ENCODE assay signal across 29 mouse cellular contexts in genomic region chr5:144317426-144317825, GRCm38 (mm10). TPM values are rescaled to one million over a fixed set of nuclear protein-coding genes. Genes with fewer than 3 reads are reported as not detected.
DNase-seq lines count a peak whose midpoint lies in the region; ATAC-seq lines count a peak whose summit lies in the region.
"Had no signal": no experiment of that assay in that cellular context is flagged by ENCODE, and none has a peak within 500 bp of the region (broad histone marks: within the 10 kb centered on the region; RNA-seq: fewer than 3 reads in every experiment).

No protein-coding gene starts in this region.

- no peaks in the 10 kb centered on the region for H3K9me3 ChIP-seq in limb, embryonic 13.5 days
- H3K9me3 ChIP-seq in limb, embryonic 10.5 days (replicated peaks): no peaks in the 10 kb centered on the region
- H3K9me3 ChIP-seq in intestine, embryonic 14.5 days (ENCODE audit: control insufficient read depth, low read length): no peaks in the 10 kb centered on the region
- no peaks in the 10 kb centered on the region for H3K9me3 ChIP-seq in limb, embryonic 15.5 days
- H3K9me3 ChIP-seq in stomach, embryonic 14.5 days (ENCODE audit: control insufficient read depth, low read depth, low read length): no peaks in the 10 kb centered on the region
- H3K9me3 ChIP-seq: embryonic facial prominence, embryonic 12.5 days; forebrain, embryonic 13.5 days; heart, embryonic 13.5 days; limb, embryonic 12.5 days; liver, embryonic 13.5 days; midbrain, embryonic 10.5 days; neural tube, embryonic 15.5 days had no signal

- no peak for DNase-seq in limb, embryonic 10.5 days (ENCODE audit: low spot score)
- DNase-seq in intestine, embryonic 14.5 days (ENCODE audit: low spot score): no peak
- DNase-seq in thymus, postnatal 14 days: no peak
- DNase-seq in cerebellum, adult 9-11 months: no peak
- DNase-seq in adrenal gland, postnatal 14 days: no peak
- DNase-seq: adrenal gland, postnatal 25 days; cerebellum, adult 11 months; cerebellum, postnatal 10 days; heart, adult 11 months; heart, postnatal 14 days; kidney, adult 9 months; kidney, postnatal 25 days; layer of hippocampus, postnatal 36 days; liver, embryonic 13.5 days; right cerebral cortex, adult 18-20 months; right cerebral cortex, postnatal 4 days; thymus, postnatal 25 days had no signal

- WGBS in limb, embryonic 13.5 days: 76% methylated on average over 8 of the region's 8 CpGs
- WGBS in limb, embryonic 10.5 days: 86% methylated on average over 8 of the region's 8 CpGs
- 71% methylated on average over 8 of the region's 8 CpGs for WGBS in intestine, embryonic 14.5 days
- WGBS in limb, embryonic 15.5 days: 69% methylated on average over 8 of the region's 8 CpGs
- 77% methylated on average over 8 of the region's 8 CpGs for WGBS in stomach, embryonic 14.5 days

- peaks cover 26% of the 10 kb centered on the region for H3K4me1 ChIP-seq in limb, embryonic 13.5 days
- peaks cover 40% of the 10 kb centered on the region for H3K4me1 ChIP-seq in limb, embryonic 10.5 days
- peaks cover 4% of the 10 kb centered on the region; the same call in 1 of the 2 replicates for H3K4me1 ChIP-seq in intestine, embryonic 14.5 days (replicated peaks; ENCODE audit: control insufficient read depth, insufficient read depth, low read length)
- peaks cover 17% of the 10 kb centered on the region for H3K4me1 ChIP-seq in limb, embryonic 15.5 days
- peaks cover 5% of the 10 kb centered on the region; the same call in 1 of the 2 replicates for H3K4me1 ChIP-seq in stomach, embryonic 14.5 days (ENCODE audit: control insufficient read depth, insufficient read depth, low read length)

- no peaks in the 10 kb centered on the region for H3K36me3 ChIP-seq in limb, embryonic 13.5 days
- H3K36me3 ChIP-seq in limb, embryonic 10.5 days: no peaks in the 10 kb centered on the region
- no peaks in the 10 kb centered on the region for H3K36me3 ChIP-seq in intestine, embryonic 14.5 days (ENCODE audit: control insufficient read depth, insufficient read depth, low read length)
- no peaks in the 10 kb centered on the region for H3K36me3 ChIP-seq in limb, embryonic 15.5 days
- H3K36me3 ChIP-seq in stomach, embryonic 14.5 days (ENCODE audit: control insufficient read depth, insufficient read depth, low read length): no peaks in the 10 kb centered on the region
- H3K36me3 ChIP-seq: embryonic facial prominence, embryonic 12.5 days; limb, embryonic 12.5 days; liver, embryonic 13.5 days; midbrain, embryonic 10.5 days; neural tube, embryonic 15.5 days had no signal

- H3K27ac ChIP-seq in limb, embryonic 13.5 days: peak overlapping the region; percentile 28; the same call in 1 of the 2 replicates
- H3K27ac ChIP-seq in limb, embryonic 10.5 days: no peak overlapping the region
- H3K27ac ChIP-seq in intestine, embryonic 14.5 days (ENCODE audit: low read depth): peak overlapping the region; percentile 52
- peak overlapping the region; percentile 51; the same call in 1 of the 2 replicates for H3K27ac ChIP-seq in limb, embryonic 15.5 days
- H3K27ac ChIP-seq in stomach, embryonic 14.5 days (ENCODE audit: low read length): peak overlapping the region; percentile 82; the same call in 1 of the 2 replicates
- H3K27ac ChIP-seq: embryonic facial prominence, embryonic 12.5 days; forebrain, embryonic 13.5 days; heart, embryonic 13.5 days; liver, embryonic 13.5 days; midbrain, embryonic 10.5 days; neural tube, embryonic 15.5 days had no signal

- H3K4me2 ChIP-seq in limb, embryonic 13.5 days (replicated peaks): no peak overlapping the region
- 0 out of 2 replicates have a peak overlapping the region, but pooled peaks have one; percentile 4 for H3K4me2 ChIP-seq in intestine, embryonic 14.5 days (ENCODE audit: low read length)
- no peak overlapping the region for H3K4me2 ChIP-seq in limb, embryonic 15.5 days
- H3K4me2 ChIP-seq in stomach, embryonic 14.5 days (replicated peaks; ENCODE audit: low read depth, low read length): no peak overlapping the region
- H3K4me2 ChIP-seq: embryonic facial prominence, embryonic 12.5 days; forebrain, embryonic 13.5 days; heart, embryonic 13.5 days; limb, embryonic 12.5 days; liver, embryonic 13.5 days; neural tube, embryonic 15.5 days had no signal

- no peaks in the 10 kb centered on the region for H3K27me3 ChIP-seq in limb, embryonic 13.5 days
- no peaks in the 10 kb centered on the region for H3K27me3 ChIP-seq in limb, embryonic 10.5 days (ENCODE audit: low read depth, poor library complexity, severe bottlenecking)
- no peaks in the 10 kb centered on the region for H3K27me3 ChIP-seq in intestine, embryonic 14.5 days (replicated peaks; ENCODE audit: control insufficient read depth, insufficient read depth, low read length)
- no peaks in the 10 kb centered on the region for H3K27me3 ChIP-seq in limb, embryonic 15.5 days
- no peaks in the 10 kb centered on the region for H3K27me3 ChIP-seq in stomach, embryonic 14.5 days (ENCODE audit: control insufficient read depth, insufficient read depth, low read length)
- H3K27me3 ChIP-seq: embryonic facial prominence, embryonic 12.5 days; forebrain, embryonic 13.5 days; heart, embryonic 13.5 days; limb, embryonic 12.5 days; liver, embryonic 13.5 days; neural tube, embryonic 15.5 days had no signal

- H3K4me3 ChIP-seq in limb, embryonic 13.5 days: no peak overlapping the region
- no peak overlapping the region for H3K4me3 ChIP-seq in limb, embryonic 10.5 days
- H3K4me3 ChIP-seq in intestine, embryonic 14.5 days (ENCODE audit: low read depth, low read length): no peak overlapping the region
- H3K4me3 ChIP-seq in limb, embryonic 15.5 days: no peak overlapping the region
- H3K4me3 ChIP-seq in stomach, embryonic 14.5 days (ENCODE audit: low read depth, low read length): no peak overlapping the region
- H3K4me3 ChIP-seq: embryonic facial prominence, embryonic 12.5 days; erythroblast, embryonic 14.5 days; forebrain, embryonic 13.5 days; heart, embryonic 13.5 days; limb, embryonic 12.5 days; liver, embryonic 13.5 days; midbrain, embryonic 10.5 days; neural tube, embryonic 15.5 days had no signal

- ATAC-seq in limb, embryonic 13.5 days (ENCODE audit: low FRiP score, low read depth): no peak
- peak; percentile 75 for ATAC-seq in intestine, embryonic 14.5 days (replicated peaks; ENCODE audit: low FRiP score, low TSS enrichment, low read depth)
- ATAC-seq in limb, embryonic 15.5 days (ENCODE audit: insufficient number of reproducible peaks, low FRiP score, low TSS enrichment, low read depth): no peak
- no peak for ATAC-seq in stomach, embryonic 14.5 days (ENCODE audit: insufficient number of reproducible peaks, insufficient read depth, low FRiP score, low read depth)
- ATAC-seq: CD4-positive, CD25-positive, alpha-beta regulatory T cell, adult 4 months; forebrain, embryonic 13.5 days; midbrain, embryonic 16.5 days had no signal

- H3K9ac ChIP-seq in limb, embryonic 13.5 days: no peak overlapping the region
- no peak overlapping the region for H3K9ac ChIP-seq in intestine, embryonic 14.5 days (ENCODE audit: low read length)
- H3K9ac ChIP-seq in limb, embryonic 15.5 days: no peak overlapping the region
- H3K9ac ChIP-seq in stomach, embryonic 14.5 days (replicated peaks; ENCODE audit: low read depth, low read length): no peak overlapping the region
- H3K9ac ChIP-seq: embryonic facial prominence, embryonic 12.5 days; forebrain, embryonic 13.5 days; heart, embryonic 13.5 days; limb, embryonic 12.5 days; liver, embryonic 13.5 days; neural tube, embryonic 15.5 days had no signal

RNA-seq across cellular contexts. Expression of gene Baiap2l1, which starts 40.5 kb away (rescaled TPM):
- 6.9 and 7.3 TPM in 2 replicates for polyA plus RNA-seq in limb, embryonic 13.5 days (2015; fragmentation: Nextera tagmentation; extraction: Ambion mirVana)
- polyA plus RNA-seq in limb, embryonic 10.5 days (2016; fragmentation: Nextera tagmentation; extraction: Ambion mirVana): 5.4 and 5.5 TPM in 2 replicates
- polyA plus RNA-seq in intestine, embryonic 14.5 days (2014; fragmentation: Nextera tagmentation; extraction: Ambion mirVana): 12.6 and 16.7 TPM in 2 replicates
- polyA plus RNA-seq in limb, embryonic 15.5 days (2015; fragmentation: Nextera tagmentation; extraction: Ambion mirVana): 12.7 and 13.6 TPM in 2 replicates
- polyA plus RNA-seq in stomach, embryonic 14.5 days (2014; fragmentation: Nextera tagmentation; extraction: Ambion mirVana): 14.3 and 16.1 TPM in 2 replicates
- total RNA-seq in adrenal gland, postnatal 14 days (2021): 6.2 and 8.2 TPM in 2 replicates
- polyA plus RNA-seq: erythroblast, embryonic 14.5 days had no signal
